Mouse (Mus musculus): Measurements from ENCODE around the gene Dda1.

Gene Dda1

DNA sequence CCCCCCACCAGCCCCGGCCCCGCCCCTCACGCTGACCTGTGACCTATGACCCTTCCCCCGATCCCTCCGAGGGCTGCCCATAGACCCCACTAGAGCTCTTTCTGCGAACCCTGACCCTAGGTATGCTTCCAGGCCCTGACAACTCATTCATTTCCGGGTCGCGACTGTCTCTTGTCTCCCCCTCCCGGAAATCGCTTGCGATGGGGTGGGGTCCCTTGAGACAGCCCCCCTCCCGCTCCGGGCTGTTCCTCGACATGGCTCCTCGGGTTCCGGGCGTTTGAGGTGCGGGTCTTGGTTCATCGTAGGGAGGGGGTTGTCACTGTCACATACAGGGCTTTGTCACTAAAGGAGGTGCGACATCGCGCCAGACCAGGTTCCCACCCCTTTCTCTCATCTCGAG lies 412 bp downstream of the Dda1 start:
- peak; percentile 63 for DNase-seq

- no peak for DNase-seq
These were observed 1.3 kb downstream of the Dda1 start for GRCm38 (mm10) chr8:71470146-71470912.

DNA sequence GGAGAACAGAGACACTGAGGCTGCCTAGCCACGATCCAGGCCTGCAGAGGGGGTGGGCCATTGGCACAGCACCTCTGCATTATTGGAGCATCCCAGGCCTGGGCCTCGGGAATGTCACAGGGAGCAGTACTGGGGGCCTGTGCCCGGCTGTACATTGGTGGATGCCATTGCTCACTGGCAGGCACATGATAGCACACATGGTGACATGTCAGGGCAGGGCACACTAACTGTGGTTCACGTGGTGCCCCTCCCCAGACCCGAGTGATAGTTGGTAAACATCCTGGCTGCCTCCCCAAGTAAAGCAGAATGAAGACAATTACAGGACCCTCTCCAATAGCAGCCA lies 1.9 kb downstream of the Dda1 start:
- DNase-seq: no peak

DNA sequence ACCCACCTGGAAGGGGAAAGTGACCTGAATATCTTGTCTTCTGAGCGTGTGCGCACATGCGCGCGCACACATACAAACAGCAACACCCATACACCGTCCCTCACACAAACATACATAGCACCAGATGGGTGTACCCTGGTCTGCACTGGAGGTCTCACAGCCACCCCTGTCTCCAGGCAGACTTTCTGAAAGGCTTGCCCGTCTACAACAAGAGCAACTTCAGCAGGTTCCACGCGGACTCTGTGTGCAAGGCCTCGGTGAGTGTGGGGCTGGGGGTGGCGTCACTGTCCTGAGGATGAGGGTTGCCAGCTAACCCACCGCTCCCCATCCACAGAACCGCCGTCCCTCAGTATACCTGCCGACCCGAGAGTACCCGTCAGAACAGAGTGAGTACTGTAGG lies 2.9 kb downstream of the Dda1 start:
- DNase-seq: no peak

DNA sequence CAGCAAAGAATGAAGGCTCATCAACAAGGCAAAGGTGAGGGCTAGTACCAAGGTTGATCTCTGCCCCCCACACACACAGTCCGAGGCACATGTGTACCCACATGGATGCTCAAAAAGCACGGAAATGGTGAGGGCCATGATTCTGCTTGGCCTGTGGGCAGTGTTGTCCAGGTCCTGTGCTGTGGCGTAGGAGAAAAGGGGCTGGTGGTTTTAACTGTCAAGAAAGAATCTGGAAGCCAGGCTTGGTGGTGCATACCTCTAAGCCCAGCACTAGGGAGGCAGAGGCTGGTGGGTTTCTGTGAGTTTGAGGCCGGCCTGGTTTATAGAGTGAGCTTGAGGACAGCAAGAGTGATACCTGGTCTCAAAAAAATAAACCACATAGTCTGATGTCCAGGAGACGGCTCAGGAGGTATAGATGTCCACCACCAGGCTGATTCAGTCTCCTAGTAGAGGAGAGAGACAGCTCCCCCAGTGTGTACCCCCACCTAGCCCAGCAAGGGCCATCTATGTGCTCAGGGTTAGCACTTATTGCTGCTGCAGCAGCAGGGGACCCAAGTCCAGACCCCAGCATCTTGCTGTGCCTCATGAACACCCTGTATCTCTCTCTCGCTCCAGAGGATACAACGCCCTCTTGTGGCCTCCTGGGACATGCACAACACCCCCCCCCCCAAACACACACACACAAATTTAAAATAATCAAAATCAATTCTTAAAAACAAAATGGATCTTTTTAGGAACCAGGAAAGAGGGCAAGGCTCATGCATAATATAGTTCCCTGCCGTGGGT lies 3.8 kb downstream of the Dda1 start:
- DNase-seq: no peak

GRCm38 (mm10) chr8:71474344-71474743 lies 5.3 kb downstream of the Dda1 start:
- DNase-seq: no peak

DNA sequence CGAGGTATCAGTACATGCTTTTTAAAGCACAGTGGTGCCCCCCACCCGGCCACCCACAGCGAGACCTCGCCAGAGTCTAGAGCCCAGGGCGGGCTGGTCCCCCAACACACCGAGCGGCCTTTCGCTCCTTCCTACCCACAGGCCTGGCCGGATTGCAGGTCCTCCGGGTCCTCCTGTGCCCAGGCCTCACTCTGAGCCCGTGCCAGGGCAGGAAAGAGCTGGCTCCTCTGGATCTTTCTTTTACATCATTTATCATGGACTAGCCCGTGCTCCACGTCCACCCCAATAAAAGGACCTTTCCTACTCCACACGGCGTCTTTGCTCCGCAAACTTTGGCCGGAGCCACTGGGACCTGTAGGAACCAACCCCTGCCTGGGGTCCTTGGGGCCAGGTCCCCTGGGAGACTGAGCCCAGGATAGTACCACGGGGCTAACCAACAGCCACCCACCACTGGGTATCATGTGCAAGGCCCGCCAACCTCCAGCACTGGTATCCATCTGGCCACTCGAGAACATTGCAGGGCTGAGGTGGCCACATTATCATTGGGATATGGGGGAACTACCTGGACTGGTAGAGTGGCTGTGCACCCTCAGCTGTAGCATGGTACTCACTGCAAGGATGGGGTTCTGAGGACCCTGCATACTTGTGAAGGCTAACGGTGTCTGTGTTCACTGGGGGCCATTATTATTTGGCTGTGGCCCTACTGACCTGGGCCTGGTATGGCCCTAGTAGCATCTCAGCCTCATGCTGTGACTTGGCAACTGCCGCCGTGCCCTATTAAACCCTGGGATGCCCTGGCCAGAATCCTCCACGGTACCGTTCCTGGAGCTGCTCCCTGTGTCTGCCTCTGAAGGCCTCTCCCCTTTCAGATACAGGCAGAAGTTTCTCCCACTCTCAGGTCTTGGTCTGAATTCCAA lies 6.0 kb downstream of the Dda1 start:
- no peak for DNase-seq

DNA sequence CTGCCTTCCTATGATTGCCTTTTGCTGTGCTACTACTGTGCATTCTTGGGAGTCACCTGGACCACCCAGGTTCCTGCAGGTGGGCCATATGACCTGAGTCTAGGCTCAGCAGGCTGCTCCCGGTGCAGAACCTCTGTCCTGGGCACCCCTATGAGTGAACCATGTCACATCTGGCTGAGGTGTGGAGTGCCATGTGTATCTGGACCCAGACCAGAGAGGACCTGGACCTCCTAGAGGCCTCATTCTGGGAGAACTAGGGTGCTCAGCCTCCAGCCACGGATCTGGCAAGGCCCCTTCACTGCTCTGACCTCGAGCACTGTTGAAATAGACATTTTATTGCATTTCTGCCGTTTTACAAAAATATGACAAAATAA lies 6.7 kb downstream of the Dda1 start:
- DNase-seq: no peak

DNA sequence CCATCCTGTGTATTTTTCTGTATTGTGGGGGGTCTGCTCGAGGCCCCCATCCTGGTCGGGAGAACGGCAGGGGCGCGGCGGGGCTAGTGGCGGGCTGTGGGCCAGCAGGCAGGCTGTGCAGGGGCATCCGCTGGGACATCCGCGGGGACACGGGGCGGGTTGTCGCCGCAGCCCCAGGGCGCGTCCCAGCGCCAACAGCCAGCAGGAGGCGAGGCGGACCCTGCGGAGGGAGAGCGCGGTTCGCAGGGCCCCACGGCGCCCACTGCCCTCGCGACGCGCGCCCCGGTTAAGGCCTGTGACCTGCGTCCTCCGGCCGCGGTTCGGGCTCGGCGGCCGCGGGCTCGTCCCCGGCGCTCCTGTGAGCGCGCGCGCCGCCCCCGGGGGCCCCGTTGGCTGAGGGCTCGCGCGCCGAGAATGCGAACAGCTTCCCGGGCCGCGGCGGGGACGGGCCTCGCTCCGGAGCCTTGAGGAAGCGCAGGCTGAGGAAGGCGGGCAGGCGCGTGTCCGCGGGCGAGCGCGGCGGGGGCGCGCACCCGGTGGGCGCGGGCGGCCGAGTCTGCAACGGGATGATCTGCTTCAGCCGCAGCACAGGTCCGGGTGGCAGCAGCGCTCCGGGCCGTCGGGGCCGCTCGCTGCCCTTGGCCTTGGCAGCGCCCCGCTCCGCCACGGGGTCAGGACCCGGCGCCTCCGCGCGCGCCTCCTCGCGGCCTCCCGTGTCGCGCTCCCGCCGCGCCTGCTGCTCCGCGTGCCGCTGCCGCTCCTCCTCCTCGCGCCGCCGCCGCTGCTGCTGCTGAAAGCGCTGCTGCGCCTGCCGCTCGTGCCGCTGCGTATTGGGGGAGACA lies 7.3 kb downstream of the Dda1 start:
- peak; percentile 86 for DNase-seq

GRCm38 (mm10) chr8:71477196-71477845 lies 8.3 kb downstream of the Dda1 start:
- peak; percentile 40 for DNase-seq

GRCm38 (mm10) chr8:71478943-71479342 lies 9.9 kb downstream of the Dda1 start:
- DNase-seq: no peak

DNA sequence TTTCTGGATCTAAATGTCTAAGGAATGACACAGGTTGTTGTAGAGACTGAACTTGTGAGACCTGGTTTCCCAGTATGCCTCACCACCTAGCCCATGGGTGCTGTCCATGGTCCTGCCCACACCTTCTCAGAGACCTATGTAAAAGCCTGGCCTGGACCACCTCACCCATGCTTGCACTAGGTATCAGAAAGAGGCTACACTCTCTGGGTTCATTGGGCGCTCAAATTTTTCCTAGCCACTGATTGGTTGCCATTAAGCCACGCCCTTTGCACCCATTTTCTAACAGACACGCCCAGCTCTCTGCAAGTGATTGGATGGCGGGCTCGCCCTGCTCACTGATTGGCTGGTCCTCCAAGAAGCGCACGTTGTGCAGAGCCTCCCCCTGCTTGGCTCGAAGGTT lies 14.9 kb downstream of the Dda1 start:
- peak; percentile 63 for DNase-seq

GRCm38 (mm10) chr8:71484736-71485135 lies 15.7 kb downstream of the Dda1 start:
- no peak for DNase-seq

DNA sequence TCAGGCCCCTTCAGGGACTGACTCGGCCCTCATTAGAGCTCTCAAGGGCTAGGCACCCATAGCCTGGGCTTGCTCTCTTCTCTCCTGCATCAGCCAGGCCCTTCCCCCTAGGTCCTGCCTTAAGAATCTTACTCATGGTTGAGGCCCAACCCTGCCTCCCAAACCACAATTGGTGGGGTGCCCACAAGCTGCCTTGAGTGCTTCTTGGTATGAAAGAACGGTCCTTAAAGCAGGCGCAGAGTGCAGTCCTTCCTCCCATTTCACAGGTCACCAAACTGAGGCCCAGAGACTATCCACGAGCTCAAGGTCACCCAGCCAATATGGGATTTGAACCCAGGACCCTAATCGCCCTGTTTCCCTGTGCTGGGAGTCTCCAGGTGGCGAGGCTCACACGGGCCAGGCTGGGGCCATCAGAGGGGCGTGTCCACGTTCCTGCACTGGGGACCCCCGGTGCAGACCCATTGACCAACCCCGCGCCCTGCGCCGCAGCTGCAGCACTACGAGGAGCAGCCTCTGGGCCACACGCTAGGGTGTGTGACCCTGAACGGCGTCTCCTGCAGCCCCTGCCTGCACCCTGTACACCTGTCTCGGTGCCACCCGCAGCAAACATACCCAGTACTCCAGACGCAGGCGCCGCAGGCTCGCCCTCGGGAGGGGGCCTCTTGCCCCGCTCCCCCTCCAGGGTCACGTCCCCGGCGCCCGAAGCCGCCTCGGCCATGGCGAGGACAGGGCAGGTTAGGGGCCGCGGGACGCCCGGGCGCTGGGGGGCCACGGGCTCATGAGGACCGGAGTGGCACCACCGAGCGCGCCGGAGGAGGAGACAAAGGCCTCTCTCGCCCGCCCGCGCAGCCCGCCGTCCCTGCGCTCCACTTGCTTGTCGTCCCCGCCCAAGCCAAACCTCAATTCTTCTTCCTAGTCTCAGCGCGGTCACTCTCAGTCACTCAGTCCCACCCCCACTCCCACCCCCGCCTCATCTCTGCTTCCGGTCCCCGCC lies 16.4 kb downstream of the Dda1 start, which contains the start of gene Ano8:
Gene Ano8, minus strand, starts transcription at position 822 of the 994 bp plus-strand sequence.
- peak; percentile 83 for DNase-seq

DNA sequence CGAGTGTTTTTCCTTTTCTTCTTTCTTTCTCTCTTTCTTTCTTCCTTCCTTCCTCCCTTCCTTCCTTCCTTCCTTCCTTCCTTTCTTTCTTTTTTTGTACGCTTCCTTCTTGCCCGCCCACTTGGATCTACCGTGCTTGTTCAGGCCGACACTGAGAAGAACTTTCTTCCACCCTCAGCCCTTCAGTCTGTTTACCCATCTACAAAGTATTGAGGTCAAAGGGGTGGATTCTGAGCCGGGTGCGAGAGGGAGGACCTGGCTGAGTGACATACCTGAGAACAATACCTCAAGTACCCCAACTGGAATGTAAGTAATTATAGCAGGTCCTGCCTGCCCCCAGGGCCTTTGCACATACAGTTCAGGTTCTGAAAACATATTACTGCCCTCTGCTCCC lies 17.1 kb downstream of the Dda1 start:
- no peak for DNase-seq

GRCm38 (mm10) chr8:71487691-71488445 lies 18.9 kb downstream of the Dda1 start, which contains the start of gene Gtpbp3:
Gtpbp3 (plus strand) TSS chr8:71488103.
- DNase-seq: peak; percentile 83

GRCm38 (mm10) chr8:71488454-71488853 lies 19.5 kb downstream of the Dda1 start:
- peak; percentile 90 for DNase-seq

GRCm38 (mm10) chr8:71495039-71495438 lies 26.0 kb downstream of the Dda1 start:
- peak; percentile 81 for DNase-seq

DNA sequence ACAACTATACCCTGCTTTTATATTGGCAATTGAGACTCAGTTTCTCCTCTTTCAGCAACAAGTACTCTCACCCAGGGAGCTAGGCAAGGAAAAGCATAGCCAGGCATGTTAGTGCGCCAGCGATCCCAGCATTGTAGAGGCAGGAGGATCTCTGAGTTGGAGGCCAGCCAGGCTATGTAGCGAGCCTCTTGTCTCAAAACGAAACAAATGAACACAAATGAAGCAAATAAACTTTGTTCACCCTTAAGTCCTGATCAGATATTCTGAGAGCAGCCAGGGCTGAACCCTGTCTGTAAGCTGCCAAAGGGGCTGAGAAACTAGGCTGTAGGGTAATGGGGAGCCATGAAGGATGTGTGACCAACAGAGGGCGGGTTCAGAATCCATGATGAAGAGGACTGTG lies 26.8 kb downstream of the Dda1 start:
- DNase-seq: no peak

DNA sequence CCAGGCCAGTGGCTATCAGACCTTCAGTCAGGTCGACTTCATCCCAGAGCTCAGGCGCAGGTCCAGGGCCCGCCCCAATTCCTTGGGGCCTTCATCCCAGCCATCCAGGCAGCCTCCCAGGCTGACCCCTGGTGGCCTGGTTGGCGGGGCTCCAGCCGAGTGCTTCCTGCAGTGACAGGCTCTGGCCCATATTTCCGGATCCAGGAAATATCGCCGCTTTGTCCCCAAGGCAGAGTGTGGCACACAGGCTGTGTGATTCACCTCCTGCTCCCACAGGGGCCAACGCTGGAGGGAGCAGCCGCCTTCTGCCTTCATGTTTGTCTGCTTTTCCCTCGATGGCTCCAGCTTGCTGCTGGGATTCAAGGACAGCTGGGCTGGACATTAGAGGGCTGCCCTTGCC lies 27.5 kb downstream of the Dda1 start:
- DNase-seq: no peak

Data from thymus, postnatal 25 days (tissue).